Comparison of ENCODE assay signal across 8 mouse cellular contexts in the genomic region with DNA sequence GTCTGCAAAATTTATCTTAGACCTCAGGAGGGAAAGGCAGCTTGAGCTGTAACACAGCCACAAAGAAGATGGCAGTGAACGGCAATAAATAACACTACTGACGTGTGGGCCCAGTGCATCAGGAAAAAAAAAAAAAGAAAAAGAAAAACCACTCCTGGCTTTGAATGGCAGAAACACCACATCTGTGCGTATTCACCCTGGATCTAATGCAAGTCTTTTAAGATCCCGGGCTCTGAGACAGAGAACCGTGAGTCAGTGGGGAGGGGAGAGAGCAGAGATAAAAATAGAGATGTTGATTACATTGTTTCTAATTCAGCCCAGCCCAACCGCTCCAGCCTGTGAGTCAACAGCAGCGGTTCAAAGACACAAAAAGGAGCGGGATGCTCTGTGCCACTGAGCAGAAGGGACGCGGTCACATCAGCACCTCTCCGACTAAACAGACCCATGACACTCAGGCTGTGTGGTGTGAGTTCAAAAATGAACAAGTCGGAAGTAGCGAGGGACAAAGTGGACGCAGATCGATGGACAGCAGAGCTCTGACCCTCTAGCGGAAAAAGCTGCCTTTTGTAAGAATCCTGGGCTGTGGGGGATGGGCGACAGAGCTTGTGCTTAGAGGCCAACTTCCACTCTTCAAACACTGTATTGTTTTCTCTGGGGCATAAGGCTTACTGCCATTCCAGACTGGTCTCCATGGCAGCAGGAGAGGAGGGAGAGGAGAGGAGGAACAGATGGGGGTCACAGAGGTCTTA.
DNase-seq lines count a peak whose midpoint lies in the region; ATAC-seq and TF ChIP-seq lines count a peak whose summit lies in the region.

No protein-coding gene starts in this region.

- peak overlapping the region; percentile 48 for H3K4me2 ChIP-seq in forebrain, embryonic 14.5 days (ENCODE audit: low read length)
- peak overlapping the region; percentile 37 for H3K4me2 ChIP-seq in liver, embryonic 16.5 days (ENCODE audit: low read depth, low read length)

- peak; percentile 92 for DNase-seq in 3T3-L1 (ENCODE audit: low read depth, low spot score)
- peak; percentile 46 for DNase-seq in adrenal gland, postnatal 25 days
- DNase-seq in forebrain, embryonic 14.5 days (ENCODE audit: low spot score), result peak; percentile 91
- peak; percentile 70 to 74 for DNase-seq in heart, postnatal 10 days
- DNase-seq in kidney, postnatal 25 days, result peak; percentile 54 to 77
- peak; percentile 48 to 54 for DNase-seq in natural killer cell, adult 2 months (ENCODE audit: low spot score in 2 of 2)

- under 1% methylated on average over 17 of the region's 17 CpGs for WGBS in forebrain, embryonic 14.5 days
- 2% methylated on average over 17 of the region's 17 CpGs for WGBS in liver, embryonic 16.5 days (ENCODE audit: insufficient replicate concordance)

- no peak for TF ChIP-seq CTCF in testis, adult 2 months (IDR thresholded peaks at IDR 0.05; ENCODE audit: control insufficient read depth, insufficient read depth, insufficient replicate concordance, low read depth, low read length)

- peak; percentile 89 for ATAC-seq in forebrain, embryonic 14.5 days
- no peak for ATAC-seq in liver, embryonic 16.5 days (ENCODE audit: low read depth)

- intact Hi-C loops in heart, postnatal 10 days (cut with DNase I), result loop anchor here (5.0 kb wide), 2 partner anchors 36 to 81 kb away; no protein-coding TSS in a partner anchor

- peak overlapping the region; percentile 50 for H3K9ac ChIP-seq in forebrain, embryonic 14.5 days (ENCODE audit: low read length)
- no peak overlapping the region for H3K9ac ChIP-seq in liver, embryonic 16.5 days (ENCODE audit: low read depth, low read length)

- H3K4me3 ChIP-seq in forebrain, embryonic 14.5 days (ENCODE audit: low read depth, low read length), result peak overlapping the region; percentile 5; the same call in 1 of the 2 replicates
- H3K4me3 ChIP-seq in liver, embryonic 16.5 days (ENCODE audit: low read depth, low read length), result peak overlapping the region; percentile 36; the same call in 1 of the 2 replicates
- H3K4me3 ChIP-seq in testis, adult 2 months (ENCODE audit: control insufficient read depth, low read depth, low read length), result peak overlapping the region; percentile 77

- no peaks in the 10 kb centered on the region for H3K9me3 ChIP-seq in forebrain, embryonic 14.5 days (replicated peaks; ENCODE audit: control insufficient read depth, low read length)
- no peaks in the 10 kb centered on the region for H3K9me3 ChIP-seq in liver, embryonic 16.5 days (replicated peaks; ENCODE audit: control insufficient read depth, low read length)

- TF ChIP-seq POLR2A in testis, adult 2 months (IDR thresholded peaks at IDR 0.05; ENCODE audit: control insufficient read depth, low read depth, low read length), result peak; percentile 41; the same call in 1 of the 2 replicates

- H3K27ac ChIP-seq in forebrain, embryonic 14.5 days (ENCODE audit: low read depth, low read length), result peak overlapping the region; percentile 86
- peak overlapping the region; percentile 8 for H3K27ac ChIP-seq in liver, embryonic 16.5 days (ENCODE audit: low read length)
- peak overlapping the region; percentile 87 for H3K27ac ChIP-seq in testis, adult 2 months (ENCODE audit: control insufficient read depth, insufficient read depth, low read depth, low read length)

- H3K36me3 ChIP-seq in forebrain, embryonic 14.5 days (ENCODE audit: control insufficient read depth, insufficient read depth, low read length), result no peaks in the 10 kb centered on the region
- H3K36me3 ChIP-seq in liver, embryonic 16.5 days (ENCODE audit: control insufficient read depth, insufficient read depth), result no peaks in the 10 kb centered on the region
- H3K36me3 ChIP-seq in testis, adult 2 months (ENCODE audit: control insufficient read depth, insufficient read depth, low read length), result no peaks in the 10 kb centered on the region

- no peaks in the 10 kb centered on the region for H3K27me3 ChIP-seq in forebrain, embryonic 14.5 days (replicated peaks; ENCODE audit: control insufficient read depth, insufficient read depth, low read length)
- H3K27me3 ChIP-seq in liver, embryonic 16.5 days (ENCODE audit: control insufficient read depth, insufficient read depth, low read depth, low read length), result no peaks in the 10 kb centered on the region
- H3K27me3 ChIP-seq in testis, adult 2 months (ENCODE audit: control insufficient read depth, insufficient read depth, low read length), result no peaks in the 10 kb centered on the region

- H3K4me1 ChIP-seq in forebrain, embryonic 14.5 days (ENCODE audit: control insufficient read depth, insufficient read depth, low read length), result peaks cover 18% of the 10 kb centered on the region
- peaks cover 5% of the 10 kb centered on the region for H3K4me1 ChIP-seq in liver, embryonic 16.5 days (ENCODE audit: control insufficient read depth, low read depth, low read length)
- peaks cover 16% of the 10 kb centered on the region for H3K4me1 ChIP-seq in testis, adult 2 months (ENCODE audit: control insufficient read depth, insufficient read depth, low read length)

Comparison
In these comparisons a context has a peak if more than half of its experiments do, and no peak if none do; other contexts are left out.
1. H3K27ac ChIP-seq: peak in every context shown above with its lines; median percentile 87 in testis, adult 2 months; 86 in forebrain, embryonic 14.5 days; 8 in liver, embryonic 16.5 days.
2. H3K4me3 ChIP-seq: peak in every context shown above with its lines; median percentile 77 in testis, adult 2 months; 36 in liver, embryonic 16.5 days; 5 in forebrain, embryonic 14.5 days.